Mouse (Mus musculus): ENCODE measurements at regions not wholly inside any gene's neighbourhood (a gene's known extent, or its start where the extent isn't known, plus 50 kb on each side); places are given as distances from the start of the nearest gene placed in this dataset.

- TF ChIP-seq CTCF (IDR thresholded peaks at IDR 0.05; ENCODE audit: control insufficient read depth, insufficient read depth, insufficient replicate concordance, low read depth, low read length) (no peak), POLR2A (IDR thresholded peaks at IDR 0.05; ENCODE audit: control insufficient read depth, low read depth, low read length) (no peak)
These were observed 928.0 kb downstream of the 4930447A16Rik start for GRCm38 (mm10) chr15:38353371-38353770.
